Mouse (Mus musculus): ENCODE measurements around the gene Mettl4. TPM values are rescaled to one million over a fixed set of nuclear protein-coding genes. Genes with fewer than 3 reads are reported as not detected.
"Not testable (repeated sequence)": the region's sequence is repeated elsewhere in the genome, so short reads cannot be mapped to it uniquely, and the experiment has no call there.

The Mettl4 gene
- polyA plus RNA-seq (2015; fragmentation: Nextera tagmentation; extraction: Ambion mirVana): 17.3 and 20.2 TPM in 2 replicates

DNA sequence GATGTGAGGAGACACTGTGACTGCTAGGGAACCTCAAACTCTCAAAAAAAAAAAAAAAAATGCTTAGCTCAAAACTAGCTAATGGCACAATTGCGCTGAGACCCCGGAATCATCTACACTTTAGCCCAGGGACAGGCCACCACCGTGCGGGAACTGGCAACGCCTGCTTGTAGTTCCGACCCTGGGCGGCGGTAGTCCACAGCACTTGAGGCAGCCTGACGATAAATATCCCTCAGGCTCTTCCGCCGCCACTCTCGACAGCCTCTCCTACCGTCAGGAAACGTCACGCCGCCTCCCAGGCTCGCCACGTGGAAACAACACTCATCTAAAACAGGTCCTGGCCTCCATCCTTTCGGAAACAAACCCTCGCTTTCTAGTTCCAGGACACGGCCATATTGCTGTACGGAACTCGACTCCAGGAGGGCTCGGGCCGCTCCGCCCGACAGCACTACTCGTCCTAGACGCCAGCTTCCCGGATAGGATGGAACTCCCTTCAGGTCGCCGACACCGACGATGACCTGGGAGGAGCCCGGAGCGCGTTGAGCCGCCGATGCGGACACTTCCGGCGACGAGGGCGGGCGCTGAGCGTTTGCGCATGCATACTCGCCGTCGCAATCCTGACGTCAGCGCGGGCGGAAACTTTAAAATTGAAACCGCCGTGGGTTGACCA, at the start of gene Mettl4:
Gene Mettl4 (minus strand): TSS at position 554 of the 670 bp plus-strand sequence.
- under 1% methylated on average over 56 of the region's 56 CpGs for WGBS
- Histone ChIP-seq H3K27ac (peak within 1 kb of the TSS; percentile 88), H3K27me3 (replicated peaks) (no peaks in the 10 kb centered on the region), H3K36me3 (replicated peaks) (no peaks in the 10 kb centered on the region), H3K9me3 (no peaks in the 10 kb centered on the region), H3K4me3 (peak within 1 kb of the TSS; percentile 51), H3K4me1 (peaks cover 21% of the 10 kb centered on the region), H3K4me2 (peak within 1 kb of the TSS; percentile 76), H3K9ac (peak within 1 kb of the TSS; percentile 58)
- peak; percentile 99 for ATAC-seq (replicated peaks)

DNA sequence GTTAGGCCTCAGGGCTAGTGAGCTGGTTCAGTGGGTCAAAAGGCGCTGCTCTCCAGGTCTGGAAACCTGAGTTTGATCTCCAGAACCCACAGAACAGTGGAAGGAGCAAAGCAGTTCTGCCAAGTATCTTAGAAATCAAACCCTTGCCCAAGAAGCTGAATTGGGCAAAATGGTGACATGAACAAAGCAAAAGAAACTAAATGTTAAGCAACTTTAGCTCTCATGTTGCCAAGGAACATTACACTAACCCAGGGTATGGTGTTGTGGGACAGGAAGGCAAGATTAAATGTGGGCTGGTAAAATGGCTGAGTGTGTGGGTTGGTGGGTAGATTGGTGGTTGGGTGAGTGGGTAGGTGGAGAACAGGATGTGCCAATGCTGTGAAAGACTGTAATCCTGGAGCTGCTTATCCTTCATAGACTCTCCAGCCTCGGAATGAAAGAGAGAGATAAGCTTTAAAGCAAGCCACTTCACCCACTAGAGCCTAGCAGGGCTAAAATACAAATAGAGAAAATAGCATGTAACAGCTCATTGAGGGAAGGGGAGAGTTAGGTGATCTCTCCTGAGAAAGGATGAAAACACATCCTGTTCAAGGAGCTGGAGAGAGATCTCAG, 29.2 kb upstream of the Mettl4 start:
- Histone ChIP-seq H3K9me3 (no peaks in the 10 kb centered on the region), H3K4me2 (no peak overlapping the region), H3K4me3 (no peak overlapping the region), H3K27me3 (replicated peaks) (no peaks in the 10 kb centered on the region), H3K27ac (no peak overlapping the region), H3K36me3 (replicated peaks) (0 out of 2 replicates have a peak, but pooled peaks cover 2% of the 10 kb centered on the region), H3K4me1 (no peaks in the 10 kb centered on the region), H3K9ac (no peak overlapping the region)
- 82% methylated on average over 2 of the region's 2 CpGs for WGBS
- ATAC-seq (replicated peaks): no peak

DNA sequence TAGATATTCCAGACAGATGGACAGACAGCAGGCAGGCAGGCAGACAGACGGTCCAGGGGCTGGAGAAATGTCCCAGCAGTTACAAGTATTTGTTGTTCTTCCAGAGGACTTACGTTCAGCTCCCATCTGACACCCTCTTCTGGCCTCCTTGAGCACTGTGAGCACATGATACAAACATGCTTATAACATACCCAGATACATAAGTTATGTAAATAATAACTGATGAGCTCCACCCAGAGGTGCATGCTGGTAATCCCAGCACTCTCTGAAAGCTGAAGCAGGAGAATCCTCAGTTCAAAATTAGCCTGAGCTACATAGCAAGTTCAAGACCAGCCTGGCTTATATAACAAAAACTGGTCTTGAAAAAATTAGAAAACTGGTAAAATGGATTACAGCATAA, 18.7 kb upstream of the Mettl4 start:
- ATAC-seq (replicated peaks): no peak
- no peak overlapping the region for H3K9ac ChIP-seq
- no peak overlapping the region for H3K4me2 ChIP-seq
- H3K27ac ChIP-seq: no peak overlapping the region
- 97% methylated on average over 2 of the region's 2 CpGs for WGBS
- no peaks in the 10 kb centered on the region for H3K27me3 ChIP-seq (replicated peaks)
- no peaks in the 10 kb centered on the region for H3K36me3 ChIP-seq (replicated peaks)
- H3K4me3 ChIP-seq: no peak overlapping the region
- no peaks in the 10 kb centered on the region for H3K4me1 ChIP-seq
- no peaks in the 10 kb centered on the region for H3K9me3 ChIP-seq

DNA sequence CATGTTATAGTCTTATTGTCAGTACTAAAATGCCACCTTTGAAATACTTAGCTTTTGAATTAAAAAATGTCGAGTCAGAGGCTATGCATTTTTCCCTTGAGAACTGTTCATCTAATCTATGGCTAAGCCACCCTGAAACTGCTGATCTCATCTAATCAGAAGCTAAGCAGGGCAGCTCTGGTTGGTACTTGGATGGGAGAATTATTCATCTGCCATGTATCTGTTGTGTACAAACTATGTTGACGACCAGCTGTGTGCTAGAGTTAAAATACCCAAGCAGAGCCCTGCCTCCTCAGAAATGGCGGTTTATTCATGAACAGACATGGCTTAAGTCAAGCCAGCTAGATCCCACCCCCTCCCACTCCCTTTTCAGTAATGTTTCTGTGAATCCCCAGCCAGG, 14.9 kb upstream of the Mettl4 start:
- Histone ChIP-seq H3K9ac (no peak overlapping the region), H3K27ac (no peak overlapping the region), H3K36me3 (replicated peaks) (no peaks in the 10 kb centered on the region), H3K9me3 (no peaks in the 10 kb centered on the region), H3K4me2 (no peak overlapping the region), H3K4me1 (no peaks in the 10 kb centered on the region), H3K4me3 (no peak overlapping the region), H3K27me3 (replicated peaks) (no peaks in the 10 kb centered on the region)
- WGBS: 86% methylated on average over 3 of the region's 3 CpGs
- ATAC-seq (replicated peaks): no peak

DNA sequence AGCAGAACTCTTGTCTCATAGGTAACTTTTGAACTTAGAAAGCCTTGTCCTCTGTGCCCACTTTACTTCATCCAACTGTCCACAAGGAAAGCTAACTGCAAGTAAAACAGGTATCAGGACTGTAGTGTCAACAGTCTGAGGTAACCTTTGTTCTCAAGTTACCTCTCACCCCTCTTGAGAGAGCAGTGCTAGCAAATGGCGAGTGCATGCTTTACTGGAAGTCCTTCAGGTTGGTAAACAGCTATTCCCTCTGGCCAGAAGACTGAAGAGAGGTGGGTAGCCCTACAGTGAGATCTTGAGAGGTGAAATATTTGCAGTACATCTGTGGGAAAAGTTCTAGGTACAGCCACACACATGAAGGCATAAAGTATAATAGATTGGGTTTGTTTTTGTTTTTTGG, 14.2 kb upstream of the Mettl4 start:
- H3K9ac ChIP-seq: no peak overlapping the region
- WGBS: 90% methylated on average over 1 of the region's 1 CpGs

DNA sequence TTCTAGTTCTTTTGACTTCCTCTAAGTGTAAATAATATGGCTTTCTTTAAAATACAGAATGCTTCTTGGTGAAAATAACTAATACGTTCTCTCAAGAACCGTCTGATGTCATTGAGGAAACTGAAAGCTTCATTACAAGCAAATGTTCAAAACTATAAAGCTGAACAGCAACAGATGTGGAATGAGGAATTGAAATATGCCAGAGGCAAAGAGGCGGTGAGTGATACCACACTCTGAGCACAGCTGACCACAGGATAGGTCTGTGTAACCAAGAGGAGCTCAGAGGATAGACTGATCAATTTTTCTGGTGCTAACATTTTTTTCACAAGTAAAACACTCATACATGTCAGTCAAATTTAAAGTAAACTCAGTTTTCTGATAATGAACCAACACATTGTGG, 12.6 kb upstream of the Mettl4 start:
- H3K4me2 ChIP-seq: no peak overlapping the region
- WGBS: 98% methylated on average over 3 of the region's 3 CpGs
- no peak for ATAC-seq (replicated peaks)
- no peak overlapping the region for H3K9ac ChIP-seq
- H3K36me3 ChIP-seq (replicated peaks): no peaks in the 10 kb centered on the region
- no peaks in the 10 kb centered on the region for H3K4me1 ChIP-seq
- no peaks in the 10 kb centered on the region for H3K27me3 ChIP-seq (replicated peaks)
- H3K9me3 ChIP-seq: no peaks in the 10 kb centered on the region
- no peak overlapping the region for H3K27ac ChIP-seq
- H3K4me3 ChIP-seq: no peak overlapping the region

More for the DNA sequence above, 14.2 kb upstream of the Mettl4 start:
- Histone ChIP-seq H3K9me3 (no peaks in the 10 kb centered on the region), H3K27me3 (replicated peaks) (no peaks in the 10 kb centered on the region), H3K4me2 (no peak overlapping the region), H3K36me3 (replicated peaks) (no peaks in the 10 kb centered on the region), H3K4me3 (no peak overlapping the region), H3K27ac (no peak overlapping the region), H3K4me1 (no peaks in the 10 kb centered on the region)
- ATAC-seq (replicated peaks): no peak

DNA sequence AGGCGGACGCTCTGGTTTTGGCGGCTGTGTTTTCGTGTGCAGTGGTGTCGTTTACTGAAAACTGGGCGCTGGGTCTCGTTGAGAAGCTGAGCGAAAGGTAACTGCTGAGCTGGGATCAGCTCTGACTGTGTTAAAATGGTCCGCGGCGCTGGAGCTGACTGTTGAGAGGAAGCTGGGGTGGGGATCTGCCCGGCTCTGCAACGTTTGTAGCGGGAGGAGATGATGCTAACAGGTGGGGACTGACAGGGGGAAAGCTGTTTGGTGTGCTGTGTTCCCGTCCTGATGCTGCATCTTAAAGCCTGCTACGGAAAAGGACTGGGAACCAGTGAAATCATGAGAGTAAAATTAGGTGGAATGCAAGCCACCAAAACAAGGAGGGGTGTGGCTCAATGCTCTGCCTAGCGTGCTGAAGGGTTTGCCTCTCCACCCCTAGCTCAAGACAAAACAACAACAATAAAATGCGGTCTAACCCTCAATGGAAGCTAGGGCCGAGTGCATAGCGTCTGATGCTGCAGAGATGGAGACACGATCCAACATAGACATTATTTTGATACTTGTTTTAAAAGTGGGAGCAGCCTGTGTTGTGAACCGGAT, 414 bp upstream of the Mettl4 start:
- Histone ChIP-seq H3K27me3 (replicated peaks) (no peaks in the 10 kb centered on the region), H3K9ac (peak overlapping the region; percentile 58; the same call in 1 of the 2 replicates), H3K27ac (peak overlapping the region; percentile 88), H3K4me1 (peaks cover 21% of the 10 kb centered on the region), H3K4me3 (peak overlapping the region; percentile 51), H3K4me2 (peak overlapping the region; percentile 76), H3K36me3 (replicated peaks) (no peaks in the 10 kb centered on the region), H3K9me3 (no peaks in the 10 kb centered on the region)
- ATAC-seq (replicated peaks): no peak; the same call in 1 of the 2 replicates
- 1% methylated on average over 22 of the region's 22 CpGs for WGBS

DNA sequence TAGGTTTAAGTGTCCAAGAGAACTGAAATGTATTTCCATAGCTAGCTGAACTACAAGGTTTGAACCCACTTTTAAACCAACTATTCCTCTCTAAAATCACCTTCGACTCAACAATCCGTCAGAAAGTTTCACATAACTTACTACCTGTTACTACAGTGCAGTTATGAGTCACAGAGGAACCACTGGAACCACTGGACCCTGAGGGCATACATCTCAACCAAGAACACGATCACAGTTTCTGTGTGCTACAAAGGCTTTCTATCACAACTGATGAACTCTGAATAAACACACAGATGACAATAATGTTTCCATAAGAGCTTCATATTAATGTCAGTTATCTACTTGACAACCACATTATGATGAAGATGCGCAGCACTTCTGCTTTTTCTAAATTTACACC, 11.6 kb downstream of the Mettl4 start:
- Histone ChIP-seq H3K9ac (no peak overlapping the region), H3K36me3 (replicated peaks) (no peaks in the 10 kb centered on the region), H3K4me1 (no peaks in the 10 kb centered on the region), H3K9me3 (no peaks in the 10 kb centered on the region), H3K4me3 (no peak overlapping the region), H3K27me3 (replicated peaks) (no peaks in the 10 kb centered on the region), H3K4me2 (no peak overlapping the region), H3K27ac (no peak overlapping the region)
- WGBS: 95% methylated on average over 4 of the region's 4 CpGs
- ATAC-seq (replicated peaks): no peak

DNA sequence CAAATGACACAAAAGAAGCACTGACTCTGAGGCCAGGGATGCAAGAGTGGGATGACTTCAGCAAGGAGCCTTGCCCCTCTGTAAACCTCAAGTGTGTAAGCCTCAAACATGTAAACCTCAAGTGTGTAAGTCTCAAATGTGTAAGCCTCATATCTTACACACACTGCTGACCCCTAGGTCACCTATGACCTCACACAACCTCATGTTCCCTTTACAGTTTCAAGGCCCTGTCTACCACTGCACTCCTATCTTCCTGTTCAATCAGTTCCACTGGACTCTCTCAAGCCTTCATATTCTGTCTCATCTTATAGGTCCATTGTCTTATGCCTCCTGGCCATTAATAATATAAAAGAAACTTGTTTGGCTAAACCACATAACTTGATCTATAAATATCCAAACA, 13.9 kb downstream of the Mettl4 start:
- Histone ChIP-seq H3K4me1 (no peaks in the 10 kb centered on the region), H3K4me2 (no peak overlapping the region), H3K36me3 (replicated peaks) (0 out of 2 replicates have a peak, but pooled peaks cover 3% of the 10 kb centered on the region), H3K9me3 (no peaks in the 10 kb centered on the region), H3K9ac (no peak overlapping the region), H3K27me3 (replicated peaks) (no peaks in the 10 kb centered on the region), H3K4me3 (no peak overlapping the region), H3K27ac (no peak overlapping the region)
- peak; percentile 54; the same call in 1 of the 2 replicates for ATAC-seq (replicated peaks)

DNA sequence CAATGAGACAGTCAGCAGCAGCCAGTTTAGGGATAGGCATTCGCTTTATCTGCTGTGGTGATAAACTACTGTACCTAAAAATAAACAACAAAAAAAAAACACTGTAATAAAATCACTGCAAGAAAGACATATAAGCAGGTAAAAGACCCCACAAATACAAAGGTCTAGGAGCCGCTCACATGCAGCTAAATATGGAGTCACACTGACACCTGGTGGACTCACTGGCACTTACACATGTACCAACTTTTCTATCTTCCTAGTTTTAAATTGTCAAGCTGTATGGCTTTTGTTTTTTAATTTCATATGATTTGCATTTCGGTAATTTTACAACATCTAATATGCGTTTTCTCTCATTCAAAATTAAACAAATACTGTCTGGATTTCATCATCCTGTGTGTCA, 14.4 kb downstream of the Mettl4 start:
- no peak overlapping the region for H3K4me3 ChIP-seq
- H3K4me1 ChIP-seq: no peaks in the 10 kb centered on the region
- H3K4me2 ChIP-seq: no peak overlapping the region
- H3K27ac ChIP-seq: no peak overlapping the region
- H3K9ac ChIP-seq: no peak overlapping the region
- ATAC-seq (replicated peaks): peak; percentile 65; the same call in 1 of the 2 replicates
- no peaks in the 10 kb centered on the region for H3K27me3 ChIP-seq (replicated peaks)
- H3K9me3 ChIP-seq: no peaks in the 10 kb centered on the region
- H3K36me3 ChIP-seq (replicated peaks): 0 out of 2 replicates have a peak, but pooled peaks cover 3% of the 10 kb centered on the region
- 68% methylated on average over 4 of the region's 4 CpGs for WGBS

DNA sequence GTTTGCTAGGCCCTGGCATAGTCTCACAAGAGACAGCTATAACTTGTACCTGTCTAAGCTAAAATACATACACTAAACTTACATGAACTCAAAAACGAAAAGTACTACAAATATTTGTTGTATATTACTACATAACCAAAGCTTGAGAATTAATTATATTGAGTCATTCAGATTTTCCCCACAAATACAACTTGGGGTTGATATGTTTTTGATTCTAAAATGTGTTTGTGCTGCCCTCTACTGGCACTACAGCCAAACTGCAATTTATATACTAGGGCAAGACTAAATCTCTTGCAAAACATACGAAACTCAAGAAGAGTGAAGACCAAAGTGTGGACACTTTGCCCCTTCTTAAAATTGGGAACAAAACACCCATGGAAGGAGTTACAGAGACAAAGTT, 19.4 kb downstream of the Mettl4 start:
- not testable (repeated sequence) for H3K9ac ChIP-seq; H3K4me3 ChIP-seq; H3K27ac ChIP-seq; H3K4me1 ChIP-seq; H3K27me3 ChIP-seq (replicated peaks); H3K36me3 ChIP-seq (replicated peaks); ATAC-seq (replicated peaks); H3K9me3 ChIP-seq; H3K4me2 ChIP-seq
- WGBS: 36% methylated on average over 2 of the region's 2 CpGs

DNA sequence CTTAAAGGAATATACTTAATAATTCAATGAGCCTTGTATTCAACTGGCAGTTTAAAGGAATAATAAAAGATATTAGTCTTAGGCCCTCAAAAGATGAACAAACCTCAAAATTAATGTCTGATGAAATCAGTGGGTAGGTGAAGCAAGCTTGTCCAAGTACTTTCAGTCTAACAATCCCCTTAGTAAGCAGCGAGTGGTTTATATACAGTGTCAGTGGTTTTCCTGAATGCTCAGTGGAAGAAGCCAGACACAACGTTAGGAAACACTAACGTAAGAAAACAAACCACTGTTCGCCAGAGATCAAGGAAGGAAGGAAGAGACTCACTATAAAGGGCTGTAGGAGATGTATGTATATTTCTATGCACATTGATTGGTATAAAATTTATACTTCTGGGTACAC, 23.1 kb downstream of the Mettl4 start:
- H3K36me3 ChIP-seq (replicated peaks): 0 out of 2 replicates have a peak, but pooled peaks cover 3% of the 10 kb centered on the region
- no peak for ATAC-seq (replicated peaks)
- H3K9me3 ChIP-seq: no peaks in the 10 kb centered on the region
- no peak overlapping the region for H3K4me3 ChIP-seq
- WGBS: 95% methylated on average over 4 of the region's 4 CpGs
- no peak overlapping the region for H3K4me2 ChIP-seq
- H3K9ac ChIP-seq: no peak overlapping the region
- no peaks in the 10 kb centered on the region for H3K4me1 ChIP-seq
- no peaks in the 10 kb centered on the region for H3K27me3 ChIP-seq (replicated peaks)
- no peak overlapping the region for H3K27ac ChIP-seq
